Mouse (Mus musculus): ENCODE measurements around the gene Iqgap2. TPM values are rescaled to one million over a fixed set of nuclear protein-coding genes. Genes with fewer than 3 reads are reported as not detected.

Gene Iqgap2
- polyA plus RNA-seq, 1 experiment, result 0.06 TPM

DNA sequence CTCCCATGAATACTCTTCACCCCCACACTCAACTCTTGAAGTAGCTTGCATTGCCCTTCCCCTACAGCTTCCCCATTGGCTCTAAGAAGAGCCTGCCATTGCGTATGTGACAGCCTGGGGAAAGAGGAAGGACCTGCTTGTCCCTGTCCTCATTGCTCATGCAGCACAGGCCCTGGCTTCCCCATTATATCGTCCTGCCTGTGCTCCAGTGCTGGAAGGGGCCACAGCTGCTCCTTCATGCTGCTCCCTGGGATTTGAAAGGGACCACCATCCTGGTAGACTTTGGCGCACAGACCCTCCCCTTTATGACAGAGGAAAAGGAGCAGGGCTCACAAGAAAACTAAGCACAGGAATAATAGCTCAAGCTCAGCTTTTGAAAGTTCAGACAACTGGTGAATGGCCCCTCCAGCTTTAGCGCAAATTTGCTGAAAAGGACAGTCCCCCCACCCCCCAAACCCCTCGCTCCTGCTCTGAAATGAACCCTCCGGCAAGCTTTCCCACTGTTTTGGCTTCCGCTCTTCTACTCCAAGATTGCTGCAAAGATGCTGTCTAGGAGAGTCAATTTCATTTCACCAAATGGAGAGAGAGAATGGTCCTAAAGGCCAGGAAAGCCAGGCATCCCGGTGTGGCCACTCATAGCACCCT lies 22.7 kb downstream of the Iqgap2 start:
- Histone ChIP-seq H3K36me3 (ENCODE audit: control insufficient read depth, insufficient read depth) (no peaks in the 10 kb centered on the region), H3ac (ENCODE audit: control insufficient read depth, insufficient read length, low read depth) (no peak overlapping the region), H3K4me3 (ENCODE audit: insufficient read depth, poor library complexity, severe bottlenecking) (no peak overlapping the region), H3K79me3 (ENCODE audit: low read depth) (no peaks in the 10 kb centered on the region), H3K27me3 (ENCODE audit: control insufficient read depth, insufficient read depth, insufficient read length) (peaks cover 25% of the 10 kb centered on the region), H3K79me2 (ENCODE audit: control insufficient read depth, insufficient read depth) (no peaks in the 10 kb centered on the region)
- TF ChIP-seq CTCF (IDR thresholded peaks at IDR 0.05; ENCODE audit: control insufficient read depth, insufficient read depth, insufficient read length) (no peak), MAX (IDR thresholded peaks at IDR 0.05) (no peak), USF1 (IDR thresholded peaks at IDR 0.05; ENCODE audit: low read depth) (no peak), MYOD1 (IDR thresholded peaks at IDR 0.05; ENCODE audit: control insufficient read depth, insufficient read length, low read depth) (no peak), FOSL1 (IDR thresholded peaks at IDR 0.05; ENCODE audit: insufficient read depth, low read length, poor library complexity, severe bottlenecking) (no peak), CEBPB (IDR thresholded peaks at IDR 0.05; ENCODE audit: low read depth) (no peak), MYOG (IDR thresholded peaks at IDR 0.05; ENCODE audit: control insufficient read depth, extremely low read depth, insufficient read length) (no peak)

DNA sequence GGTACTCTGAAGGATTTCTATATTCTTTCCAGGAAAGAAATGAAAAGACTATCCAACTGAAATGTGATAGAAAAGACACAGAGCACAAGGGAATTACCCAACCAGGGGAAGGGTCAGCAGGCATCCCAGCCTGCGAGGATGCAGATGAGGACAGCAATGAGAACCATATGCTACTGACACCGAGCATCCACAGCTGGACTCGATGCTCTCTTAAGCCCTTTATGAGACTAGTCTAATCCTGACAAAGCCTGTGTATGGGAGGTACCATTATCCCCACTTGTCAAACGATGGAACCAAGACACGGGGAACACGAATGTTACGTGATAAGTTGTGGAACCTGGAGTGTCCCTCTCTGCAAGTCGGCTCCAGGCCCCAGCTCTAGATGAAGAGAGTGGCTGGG lies 29.5 kb downstream of the Iqgap2 start:
- no peaks in the 10 kb centered on the region for H3K79me2 ChIP-seq (ENCODE audit: control insufficient read depth, insufficient read depth)

DNA sequence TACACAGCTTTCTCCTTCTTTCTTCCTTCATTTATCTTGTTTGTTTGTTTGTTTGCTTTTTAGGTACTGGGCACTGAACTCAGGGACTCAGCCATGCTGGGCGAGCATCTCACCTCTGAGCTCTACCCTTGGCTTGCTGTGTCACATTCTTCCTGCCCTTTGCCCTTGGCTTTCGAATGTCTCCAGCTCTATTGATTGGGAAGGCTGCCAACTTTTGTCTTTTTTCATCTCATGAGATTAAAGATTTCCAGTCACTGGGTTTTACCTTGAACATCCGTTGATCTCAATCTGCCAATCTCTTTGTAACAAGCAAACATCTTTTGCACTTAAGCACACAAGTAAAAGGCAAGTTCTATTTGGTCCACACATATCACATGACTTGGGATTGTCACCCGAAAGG lies 32.5 kb downstream of the Iqgap2 start:
- TF ChIP-seq USF1 (IDR thresholded peaks at IDR 0.05; ENCODE audit: low read depth) (no peak), MYOG (IDR thresholded peaks at IDR 0.05; ENCODE audit: control insufficient read depth, extremely low read depth, insufficient read length) (no peak), CEBPB (IDR thresholded peaks at IDR 0.05; ENCODE audit: low read depth) (no peak), MAX (IDR thresholded peaks at IDR 0.05) (no peak), CTCF (IDR thresholded peaks at IDR 0.05; ENCODE audit: control insufficient read depth, insufficient read depth, insufficient read length) (no peak), MYOD1 (IDR thresholded peaks at IDR 0.05; ENCODE audit: control insufficient read depth, insufficient read length, low read depth) (no peak), FOSL1 (IDR thresholded peaks at IDR 0.05; ENCODE audit: insufficient read depth, low read length, poor library complexity, severe bottlenecking) (no peak)
- Histone ChIP-seq H3K36me3 (ENCODE audit: control insufficient read depth, insufficient read depth) (no peaks in the 10 kb centered on the region), H3K79me3 (ENCODE audit: low read depth) (no peaks in the 10 kb centered on the region), H3ac (ENCODE audit: control insufficient read depth, insufficient read length, low read depth) (no peak overlapping the region), H3K27me3 (ENCODE audit: control insufficient read depth, insufficient read depth, insufficient read length) (peaks cover 3% of the 10 kb centered on the region), H3K79me2 (ENCODE audit: control insufficient read depth, insufficient read depth) (no peaks in the 10 kb centered on the region), H3K4me3 (ENCODE audit: insufficient read depth, poor library complexity, severe bottlenecking) (no peak overlapping the region)

More for the DNA sequence above, 29.5 kb downstream of the Iqgap2 start:
- Histone ChIP-seq H3ac (ENCODE audit: control insufficient read depth, insufficient read length, low read depth) (no peak overlapping the region), H3K27me3 (ENCODE audit: control insufficient read depth, insufficient read depth, insufficient read length) (peaks cover 3% of the 10 kb centered on the region), H3K36me3 (ENCODE audit: control insufficient read depth, insufficient read depth) (no peaks in the 10 kb centered on the region), H3K79me3 (ENCODE audit: low read depth) (no peaks in the 10 kb centered on the region), H3K4me3 (ENCODE audit: insufficient read depth, poor library complexity, severe bottlenecking) (no peak overlapping the region)
- TF ChIP-seq MYOD1 (IDR thresholded peaks at IDR 0.05; ENCODE audit: control insufficient read depth, insufficient read length, low read depth) (no peak), FOSL1 (IDR thresholded peaks at IDR 0.05; ENCODE audit: insufficient read depth, low read length, poor library complexity, severe bottlenecking) (no peak), CTCF (IDR thresholded peaks at IDR 0.05; ENCODE audit: control insufficient read depth, insufficient read depth, insufficient read length) (no peak), MAX (IDR thresholded peaks at IDR 0.05) (no peak), USF1 (IDR thresholded peaks at IDR 0.05; ENCODE audit: low read depth) (no peak), CEBPB (IDR thresholded peaks at IDR 0.05; ENCODE audit: low read depth) (no peak)

DNA sequence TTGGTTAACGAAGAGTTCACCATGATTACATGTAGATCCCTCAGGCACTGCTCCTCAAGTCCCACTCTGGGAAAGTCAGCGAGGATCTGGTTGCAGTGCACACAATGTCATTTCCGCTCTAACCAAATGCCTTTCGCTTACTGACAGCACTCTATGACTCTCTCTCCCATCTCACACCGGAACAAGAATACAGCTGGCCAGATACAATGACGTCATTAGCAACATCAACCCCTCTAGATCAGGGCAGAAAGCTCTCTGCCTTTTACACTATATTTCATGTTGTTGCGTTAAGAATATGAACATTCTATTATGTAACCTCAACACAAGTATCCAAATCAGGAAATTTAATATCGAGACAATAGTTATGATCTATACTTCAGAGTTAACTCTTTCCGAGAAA lies 32.9 kb downstream of the Iqgap2 start:
- Histone ChIP-seq H3K36me3 (ENCODE audit: control insufficient read depth, insufficient read depth) (no peaks in the 10 kb centered on the region), H3ac (ENCODE audit: control insufficient read depth, insufficient read length, low read depth) (no peak overlapping the region), H3K79me2 (ENCODE audit: control insufficient read depth, insufficient read depth) (no peaks in the 10 kb centered on the region), H3K79me3 (ENCODE audit: low read depth) (no peaks in the 10 kb centered on the region), H3K27me3 (ENCODE audit: control insufficient read depth, insufficient read depth, insufficient read length) (peaks cover 3% of the 10 kb centered on the region), H3K4me3 (ENCODE audit: insufficient read depth, poor library complexity, severe bottlenecking) (no peak overlapping the region)
- TF ChIP-seq MAX (IDR thresholded peaks at IDR 0.05) (no peak), CTCF (IDR thresholded peaks at IDR 0.05; ENCODE audit: control insufficient read depth, insufficient read depth, insufficient read length) (no peak), MYOD1 (IDR thresholded peaks at IDR 0.05; ENCODE audit: control insufficient read depth, insufficient read length, low read depth) (no peak), CEBPB (IDR thresholded peaks at IDR 0.05; ENCODE audit: low read depth) (no peak), USF1 (IDR thresholded peaks at IDR 0.05; ENCODE audit: low read depth) (no peak), MYOG (IDR thresholded peaks at IDR 0.05; ENCODE audit: control insufficient read depth, extremely low read depth, insufficient read length) (no peak), FOSL1 (IDR thresholded peaks at IDR 0.05; ENCODE audit: insufficient read depth, low read length, poor library complexity, severe bottlenecking) (no peak)

DNA sequence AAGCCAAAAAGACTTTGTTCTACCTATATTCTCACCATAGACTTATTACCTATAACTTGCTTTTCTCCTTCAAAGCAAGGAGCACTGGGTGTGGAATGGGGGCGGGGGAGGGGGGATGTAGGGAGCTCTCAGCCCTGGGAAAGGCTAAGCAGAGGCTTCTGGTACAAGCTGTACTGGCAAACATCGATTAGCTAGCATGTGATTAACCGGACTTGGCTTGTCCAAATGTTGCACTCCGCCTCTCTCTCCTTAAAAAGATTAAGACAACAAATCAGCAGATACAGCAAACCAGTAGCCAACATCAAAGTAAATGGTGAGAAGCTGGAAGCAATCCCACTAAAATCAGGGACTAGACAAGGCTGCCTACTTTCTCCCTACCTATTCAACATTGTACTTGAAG lies 36.2 kb downstream of the Iqgap2 start:
- TF ChIP-seq MYOD1 (IDR thresholded peaks at IDR 0.05; ENCODE audit: control insufficient read depth, insufficient read length, low read depth) (no peak), FOSL1 (IDR thresholded peaks at IDR 0.05; ENCODE audit: insufficient read depth, low read length, poor library complexity, severe bottlenecking) (no peak), CTCF (IDR thresholded peaks at IDR 0.05; ENCODE audit: control insufficient read depth, insufficient read depth, insufficient read length) (no peak), CEBPB (IDR thresholded peaks at IDR 0.05; ENCODE audit: low read depth) (no peak), MAX (IDR thresholded peaks at IDR 0.05) (no peak), USF1 (IDR thresholded peaks at IDR 0.05; ENCODE audit: low read depth) (no peak)
- Histone ChIP-seq H3K36me3 (ENCODE audit: control insufficient read depth, insufficient read depth) (no peaks in the 10 kb centered on the region), H3K79me2 (ENCODE audit: control insufficient read depth, insufficient read depth) (no peaks in the 10 kb centered on the region), H3K79me3 (ENCODE audit: low read depth) (no peaks in the 10 kb centered on the region), H3K4me3 (ENCODE audit: insufficient read depth, poor library complexity, severe bottlenecking) (no peak overlapping the region), H3ac (ENCODE audit: control insufficient read depth, insufficient read length, low read depth) (no peak overlapping the region), H3K27me3 (ENCODE audit: control insufficient read depth, insufficient read depth, insufficient read length) (peaks cover 1% of the 10 kb centered on the region)

DNA sequence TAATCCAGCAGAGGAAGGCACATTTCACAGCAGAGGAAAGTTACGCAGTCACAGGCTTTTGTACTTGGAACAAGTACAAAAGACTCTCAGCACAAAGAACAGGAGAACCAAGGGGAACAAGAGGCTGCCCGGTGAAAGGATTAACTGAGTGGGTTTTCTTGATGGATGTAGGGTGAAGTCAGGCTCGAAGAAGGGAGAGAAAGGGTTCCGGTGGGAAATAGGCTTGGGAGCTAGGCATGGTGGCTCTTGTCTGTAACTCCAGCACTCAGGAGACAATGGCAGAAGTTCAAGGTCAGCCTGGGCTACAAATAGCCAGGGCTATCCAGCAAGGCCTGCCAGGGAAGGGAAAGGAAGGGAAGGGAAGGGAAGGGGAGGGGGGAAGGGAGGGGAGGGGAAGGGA lies 40.1 kb downstream of the Iqgap2 start:
- no peaks in the 10 kb centered on the region for H3K79me2 ChIP-seq (ENCODE audit: control insufficient read depth, insufficient read depth)
- H3K79me3 ChIP-seq (ENCODE audit: low read depth), result no peaks in the 10 kb centered on the region
- TF ChIP-seq MYOD1 (IDR thresholded peaks at IDR 0.05; ENCODE audit: control insufficient read depth, insufficient read length, low read depth) (no peak), FOSL1 (IDR thresholded peaks at IDR 0.05; ENCODE audit: insufficient read depth, low read length, poor library complexity, severe bottlenecking) (no peak), USF1 (IDR thresholded peaks at IDR 0.05; ENCODE audit: low read depth) (no peak), MYOG (IDR thresholded peaks at IDR 0.05; ENCODE audit: control insufficient read depth, extremely low read depth, insufficient read length) (no peak), MAX (IDR thresholded peaks at IDR 0.05) (no peak), CEBPB (IDR thresholded peaks at IDR 0.05; ENCODE audit: low read depth) (no peak), CTCF (IDR thresholded peaks at IDR 0.05; ENCODE audit: control insufficient read depth, insufficient read depth, insufficient read length) (no peak)
- no peaks in the 10 kb centered on the region for H3K27me3 ChIP-seq (ENCODE audit: control insufficient read depth, insufficient read depth, insufficient read length)
- H3K36me3 ChIP-seq (ENCODE audit: control insufficient read depth, insufficient read depth), result no peaks in the 10 kb centered on the region
- H3K4me3 ChIP-seq (ENCODE audit: insufficient read depth, poor library complexity, severe bottlenecking), result no peak overlapping the region
- H3ac ChIP-seq (ENCODE audit: control insufficient read depth, insufficient read length, low read depth), result no peak overlapping the region

All from C2C12 (cell line).